Mouse (Mus musculus) heart, postnatal 0 days (tissue): ENCODE measurements around the gene Ceacam19. TPM values are rescaled to one million over a fixed set of nuclear protein-coding genes. Genes with fewer than 3 reads are reported as not detected.
"Not testable (repeated sequence)": the region's sequence is repeated elsewhere in the genome, so short reads cannot be mapped to it uniquely, and the experiment has no call there.

Experiments
- ATAC-seq: fragments of 200-750 bp; cut with Nextera tagmentation; 2 replicates; pipeline ENCODE4 v1.8.0; 2017; ENCODE audit warnings: low read depth, moderate number of reproducible peaks, moderate library complexity; ENCODE audit not compliant: insufficient read depth
- DNase-seq: peaks from one replicate; pipeline ENCODE4 v3.0.0-alpha.2; 2016; ENCODE audit warnings: low spot score
- H3K27ac ChIP-seq: fragments of 300-500 bp; sonication (generic); 2 replicates; pipeline ENCODE4 v1.5.1; 2014; ENCODE audit warnings: low read depth, mild to moderate bottlenecking
- H3K27me3 ChIP-seq: fragments of 300-500 bp; sonication (generic); 2 replicates; pipeline ENCODE4 v1.6.1; 2014; ENCODE audit warnings: low read length, mixed read lengths; ENCODE audit not compliant: control insufficient read depth, insufficient read depth
- H3K36me3 ChIP-seq: fragments of 300-500 bp; sonication (generic); replicated peaks from 2 replicates; pipeline ENCODE4 v1.6.1; 2014; ENCODE audit warnings: low read length, mixed read lengths; ENCODE audit not compliant: control insufficient read depth, insufficient read depth
- H3K4me1 ChIP-seq: fragments of 300-500 bp; sonication (generic); 2 replicates; pipeline ENCODE4 v1.6.1; 2014; ENCODE audit warnings: antibody characterized with exemption; ENCODE audit not compliant: control insufficient read depth, insufficient read depth
- H3K4me2 ChIP-seq: fragments of 300-500 bp; sonication (generic); 2 replicates; pipeline ENCODE4 v1.6.1; 2014; ENCODE audit warnings: low read depth, mild to moderate bottlenecking, low read length, moderate library complexity
- H3K4me3 ChIP-seq: fragments of 300-500 bp; sonication (generic); 2 replicates; pipeline ENCODE4 v1.5.1; 2014; ENCODE audit warnings: low read depth, low read length
- H3K9ac ChIP-seq: fragments of 300-500 bp; sonication (generic); replicated peaks from 2 replicates; pipeline ENCODE4 v1.6.1; 2014; ENCODE audit warnings: low read depth, low read length, mixed read lengths
- H3K9me3 ChIP-seq: fragments of 300-500 bp; sonication (generic); replicated peaks from 2 replicates; pipeline ENCODE4 v1.6.1; 2016; ENCODE audit warnings: low read length; ENCODE audit not compliant: control insufficient read depth
- CTCF ChIP-seq: IDR thresholded peaks from 2 replicates; pipeline ENCODE4 v1.5.1; 2016; ENCODE audit warnings: antibody characterized with exemption, control low read depth, low read depth
- EP300 ChIP-seq: IDR thresholded peaks from 2 replicates; pipeline ENCODE4 v1.6.1; 2016; ENCODE audit warnings: antibody characterized with exemption, low read depth
- WGBS: fragments of 180-500 bp; shearing (Covaris S2); extraction: QIAGEN DNeasy Blood & Tissue Kit; methylation state at CpG from one replicate; pipeline ENCODE4 v1.1.7; 2014; 5-methylcytosine and 5-hydroxymethylcytosine counted together
- polyA plus RNA-seq: library from polyadenylated mRNA; unstranded; fragments of >200 nt; fragmentation: Nextera tagmentation; extraction: Ambion mirVana; gene quantifications from 2 replicates; pipeline ENCODE4 v1.2.1, GENCODE M21; 2015
- total RNA-seq: library from RNA; depleted of rRNA; stranded (reverse); fragments of >200 nt; gene quantifications from 2 replicates; pipeline ENCODE4 v1.2.3, GENCODE M21; 2014; ENCODE audit warnings: low replicate concordance

Gene Ceacam19
- total and polyA plus RNA-seq, 2 experiments from 2014 or later: not detected

GRCm38 (mm10) chr7:19932133-19932876 lies 44.5 kb upstream of the Ceacam19 start:
- H3K9ac ChIP-seq: no peak overlapping the region
- H3K27ac ChIP-seq: peak overlapping the region; percentile 61
- peak overlapping the region; percentile 59; the same call in 1 of the 2 replicates for H3K4me2 ChIP-seq
- H3K4me1 ChIP-seq: peaks cover 22% of the 10 kb centered on the region
- no peak for DNase-seq
- no peaks in the 10 kb centered on the region for H3K36me3 ChIP-seq
- no peak for TF ChIP-seq EP300
- no peaks in the 10 kb centered on the region for H3K9me3 ChIP-seq
- H3K27me3 ChIP-seq: no peaks in the 10 kb centered on the region
- WGBS: 18% methylated on average over 13 of the region's 13 CpGs
- no peak for ATAC-seq
- H3K4me3 ChIP-seq: no peak overlapping the region

GRCm38 (mm10) chr7:19930481-19930880 lies 42.7 kb upstream of the Ceacam19 start:
- H3K9ac ChIP-seq, H3K4me2 ChIP-seq, ATAC-seq, H3K9me3 ChIP-seq, H3K27ac ChIP-seq, H3K27me3 ChIP-seq, H3K4me3 ChIP-seq, DNase-seq, H3K36me3 ChIP-seq: not testable (repeated sequence)
- WGBS: 63% methylated on average over 6 of the region's 6 CpGs
- H3K4me1 ChIP-seq: peaks cover 14% of the 10 kb centered on the region

GRCm38 (mm10) chr7:19928486-19928885 lies 40.7 kb upstream of the Ceacam19 start:
- H3K27me3 ChIP-seq: no peaks in the 10 kb centered on the region
- no peaks in the 10 kb centered on the region for H3K4me1 ChIP-seq
- ATAC-seq (no peak), DNase-seq (no peak)
- no peak overlapping the region for H3K4me2 ChIP-seq
- no peak overlapping the region for H3K27ac ChIP-seq
- H3K36me3 ChIP-seq: no peaks in the 10 kb centered on the region
- TF ChIP-seq CTCF (no peak), EP300 (no peak)
- no peaks in the 10 kb centered on the region for H3K9me3 ChIP-seq
- no peak overlapping the region for H3K4me3 ChIP-seq
- 66% methylated on average over 5 of the region's 5 CpGs for WGBS
- no peak overlapping the region for H3K9ac ChIP-seq

- DNase-seq (no peak), ATAC-seq (0 out of 2 replicates have a peak, but pooled peaks have one; percentile 24)
- TF ChIP-seq CTCF (no peak), EP300 (no peak)
- H3K27ac ChIP-seq: no peak overlapping the region
- H3K27me3 ChIP-seq: no peaks in the 10 kb centered on the region
- no peaks in the 10 kb centered on the region for H3K9me3 ChIP-seq
- H3K9ac ChIP-seq: no peak overlapping the region
- no peaks in the 10 kb centered on the region for H3K4me1 ChIP-seq
- no peaks in the 10 kb centered on the region for H3K36me3 ChIP-seq
- no peak overlapping the region for H3K4me3 ChIP-seq
- 6% methylated on average over 2 of the region's 2 CpGs for WGBS
- no peak overlapping the region for H3K4me2 ChIP-seq
Measured at GRCm38 (mm10) chr7:19926849-19927480, 39.2 kb upstream of the Ceacam19 start.

- Histone ChIP-seq H3K4me2 (no peak overlapping the region), H3K4me1 (no peaks in the 10 kb centered on the region), H3K9ac (no peak overlapping the region), H3K27me3 (no peaks in the 10 kb centered on the region), H3K36me3 (no peaks in the 10 kb centered on the region), H3K4me3 (no peak overlapping the region), H3K27ac (no peak overlapping the region), H3K9me3 (no peaks in the 10 kb centered on the region)
- ATAC-seq (no peak), DNase-seq (no peak)
- TF ChIP-seq CTCF: no peak
- no peak for TF ChIP-seq EP300
- WGBS: 70% methylated on average over 1 of the region's 1 CpGs
Measured at GRCm38 (mm10) chr7:19925376-19925775, 37.6 kb upstream of the Ceacam19 start.

- peaks cover 5% of the 10 kb centered on the region; the same call in 1 of the 2 replicates for H3K4me1 ChIP-seq
- no peak overlapping the region for H3K4me2 ChIP-seq
Measured at GRCm38 (mm10) chr7:19923797-19924196, 36.0 kb upstream of the Ceacam19 start.

More at GRCm38 (mm10) chr7:19923797-19924196, 36.0 kb upstream of the Ceacam19 start:
- Histone ChIP-seq H3K9ac (no peak overlapping the region), H3K36me3 (no peaks in the 10 kb centered on the region), H3K27me3 (no peaks in the 10 kb centered on the region), H3K4me3 (no peak overlapping the region), H3K27ac (no peak overlapping the region), H3K9me3 (no peaks in the 10 kb centered on the region)
- ATAC-seq (no peak), DNase-seq (no peak)
- 11% methylated on average over 11 of the region's 15 CpGs for WGBS
- TF ChIP-seq CTCF (no peak), EP300 (no peak)
